In the genomic region with DNA sequence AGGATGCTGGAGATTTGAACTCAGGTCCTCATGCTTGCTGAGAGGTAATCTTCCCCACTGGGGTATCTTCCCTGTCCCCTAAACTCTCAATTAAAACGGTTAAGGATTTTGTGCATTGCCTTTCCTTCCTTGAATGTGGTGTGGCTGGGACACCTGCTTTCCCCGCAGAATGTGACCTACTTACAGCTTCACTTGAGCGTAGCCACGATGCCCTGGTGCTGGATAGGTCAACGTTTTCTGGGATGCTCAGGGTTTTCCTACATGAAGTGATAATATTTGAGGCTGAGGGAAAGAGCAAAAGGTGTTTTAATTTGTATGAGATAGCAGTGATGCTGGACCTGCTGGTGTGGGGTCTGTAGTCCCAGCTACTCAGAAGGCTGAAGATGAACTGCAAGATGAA, we compare ENCODE assay signal across 17 mouse cellular contexts.
"Had no signal": no experiment of that assay in that cellular context is flagged by ENCODE, and none has a peak within 500 bp of the region (broad histone marks: within the 10 kb centered on the region; RNA-seq: fewer than 3 reads in every experiment).

No protein-coding gene starts in this region.

- ATAC-seq: hindbrain, embryonic 16.5 days; inflammation-experienced regulatory T-cells, adult 6 months; intestine, embryonic 15.5 days; intestine, postnatal 0 days had no signal

- DNase-seq: gastrocnemius, adult 2 months; gastrocnemius, postnatal 10 days; gastrocnemius, postnatal 25 days; heart, adult 2 months; heart, postnatal 10 days; heart, postnatal 4 days; kidney, adult 18-20 months; kidney, adult 8-10 months; kidney, postnatal 10 days; kidney, postnatal 25 days; kidney, postnatal 4 days; liver; liver, embryonic 13.5 days had no signal
